Mouse (Mus musculus): ENCODE data around the gene Nipa1.

The Nipa1 gene

GRCm38 (mm10) chr7:56011018-56011333 lies 8.8 kb downstream of the Nipa1 start:
- in situ Hi-C loops (cut with MboI; ENCODE audit: unreplicated experiment in 2 of 2) = no loop called here

DNA sequence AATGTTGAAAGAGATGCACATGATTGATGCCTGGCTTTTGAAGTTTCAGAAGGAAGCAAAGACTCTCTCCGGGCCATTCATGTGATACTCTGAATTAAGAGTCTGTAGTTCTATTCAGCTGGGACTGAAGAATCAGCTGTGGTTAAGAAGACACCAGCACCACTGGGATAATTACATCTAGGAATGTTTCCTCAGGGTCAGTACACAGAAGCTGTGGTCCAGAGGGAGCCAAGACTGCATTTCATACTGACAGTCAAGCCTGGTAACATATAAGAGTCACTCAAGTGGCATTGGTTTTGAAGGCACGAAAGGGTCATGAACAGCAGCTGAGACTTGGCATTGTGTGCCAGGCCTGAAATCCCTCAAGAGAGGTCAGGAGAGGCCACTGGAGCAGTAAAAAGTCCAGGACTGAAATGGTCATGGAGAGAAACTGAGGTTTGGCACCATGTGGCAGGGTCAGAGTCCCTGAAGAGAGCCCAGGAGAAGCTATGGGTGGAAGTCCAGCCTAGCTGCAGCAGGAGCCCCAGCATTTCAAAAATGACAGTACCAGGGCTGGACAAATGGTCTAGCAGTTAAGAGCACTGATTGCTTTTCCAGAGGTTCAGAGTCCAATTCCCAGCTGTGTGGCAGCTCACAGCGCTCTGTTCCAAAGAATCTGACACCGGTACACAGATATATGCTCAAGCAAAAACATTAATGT lies 9.3 kb downstream of the Nipa1 start:
- in situ Hi-C loops (cut with MboI; ENCODE audit: unreplicated experiment in 2 of 2) = no loop called here

- in situ Hi-C loops (cut with MboI; ENCODE audit: unreplicated experiment in 2 of 2) = no loop called here
Measured at GRCm38 (mm10) chr7:55998997-55999396, 20.8 kb downstream of the Nipa1 start.

DNA sequence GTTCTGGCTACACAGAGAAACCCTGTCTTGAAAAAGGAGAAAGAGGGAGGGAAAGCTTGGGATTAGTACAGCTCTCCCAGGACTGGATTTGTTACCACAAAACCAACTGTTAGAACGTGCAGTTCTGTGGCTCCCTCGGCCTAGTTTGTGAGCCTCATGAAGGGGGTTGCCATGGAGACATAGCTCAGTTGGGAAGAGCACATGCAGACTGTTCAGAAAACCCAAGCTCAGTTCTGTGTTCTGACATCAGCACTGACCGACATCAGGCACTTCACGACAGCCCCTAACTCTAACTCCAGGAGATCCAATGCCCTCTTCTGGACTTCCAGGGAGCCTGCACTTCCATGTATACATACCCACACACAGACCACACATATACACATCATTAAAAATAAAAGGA lies 24.7 kb downstream of the Nipa1 start:
- in situ Hi-C loops (cut with MboI; ENCODE audit: unreplicated experiment in 2 of 2) = no loop called here

DNA sequence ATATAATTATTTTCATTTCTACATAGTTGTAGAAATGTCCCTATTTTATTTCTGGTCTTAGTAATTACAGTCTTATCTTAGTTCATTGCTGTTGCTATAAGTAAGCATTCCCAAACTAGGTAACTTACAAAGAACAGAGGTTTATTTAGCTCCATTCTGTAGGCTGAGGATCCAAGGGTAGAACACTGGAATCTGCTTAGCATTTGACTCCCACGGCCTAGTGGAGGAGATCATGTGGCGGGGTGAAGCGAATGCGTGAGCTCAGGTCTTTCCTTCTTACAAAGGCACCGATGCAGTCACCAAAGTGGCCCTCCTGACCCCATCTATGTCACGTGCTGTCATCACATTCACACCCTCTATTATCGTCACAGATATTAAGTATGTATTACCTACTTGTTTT lies 27.9 kb downstream of the Nipa1 start:
- in situ Hi-C loops (cut with MboI; ENCODE audit: unreplicated experiment in 2 of 2) = no loop called here

- in situ Hi-C loops (cut with MboI; ENCODE audit: unreplicated experiment in 2 of 2) = no loop called here
Measured at GRCm38 (mm10) chr7:55991129-55991528, 28.6 kb downstream of the Nipa1 start.

DNA sequence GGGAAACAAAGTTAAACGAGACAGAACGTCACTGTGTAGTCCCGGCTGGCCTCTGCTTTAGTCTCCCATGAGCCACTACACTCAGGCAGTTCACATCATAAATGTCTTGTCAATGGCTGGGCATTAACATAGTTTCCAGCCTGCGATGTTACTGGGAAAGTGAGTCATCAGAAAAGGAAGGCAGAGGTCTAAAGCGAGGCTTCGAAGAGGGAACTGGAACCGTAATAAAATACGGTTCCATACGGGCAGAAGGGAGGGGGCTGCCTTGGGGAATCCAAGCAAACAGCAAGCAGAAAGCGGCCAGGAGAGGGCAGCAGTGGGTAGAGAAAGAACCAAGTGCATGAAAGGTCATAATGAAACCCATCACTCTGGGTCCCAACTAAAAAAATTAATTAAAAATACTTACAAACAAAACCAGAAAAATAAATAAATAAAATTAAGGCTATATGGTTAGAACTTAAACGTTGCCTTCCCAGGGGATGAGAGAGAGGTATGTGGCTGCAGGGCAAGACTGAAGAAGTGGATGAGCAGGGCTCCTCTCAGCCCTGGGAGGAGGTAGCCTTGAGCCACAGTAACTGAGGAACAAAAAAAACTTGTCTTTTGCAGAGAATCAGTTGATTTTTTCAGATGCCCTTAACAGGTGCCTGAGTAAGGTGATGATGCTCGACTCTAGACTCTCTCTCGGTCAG lies 33.1 kb downstream of the Nipa1 start:
- in situ Hi-C loops (cut with MboI; ENCODE audit: unreplicated experiment in 2 of 2) = loop anchor here in 1 of 2 experiments (10.0 kb wide), 1 partner anchor 1548 kb away; no protein-coding TSS in a partner anchor

GRCm38 (mm10) chr7:55984754-55985153 lies 35.0 kb downstream of the Nipa1 start:
- in situ Hi-C loops (cut with MboI; ENCODE audit: unreplicated experiment in 2 of 2) = loop anchor here in 1 of 2 experiments (10.0 kb wide), 1 partner anchor 1550 kb away; no protein-coding TSS in a partner anchor

GRCm38 (mm10) chr7:55983107-55983506 lies 36.6 kb downstream of the Nipa1 start:
- in situ Hi-C loops (cut with MboI; ENCODE audit: unreplicated experiment in 2 of 2) = loop anchor here in 1 of 2 experiments (10.0 kb wide), 1 partner anchor 1552 kb away; no protein-coding TSS in a partner anchor

DNA sequence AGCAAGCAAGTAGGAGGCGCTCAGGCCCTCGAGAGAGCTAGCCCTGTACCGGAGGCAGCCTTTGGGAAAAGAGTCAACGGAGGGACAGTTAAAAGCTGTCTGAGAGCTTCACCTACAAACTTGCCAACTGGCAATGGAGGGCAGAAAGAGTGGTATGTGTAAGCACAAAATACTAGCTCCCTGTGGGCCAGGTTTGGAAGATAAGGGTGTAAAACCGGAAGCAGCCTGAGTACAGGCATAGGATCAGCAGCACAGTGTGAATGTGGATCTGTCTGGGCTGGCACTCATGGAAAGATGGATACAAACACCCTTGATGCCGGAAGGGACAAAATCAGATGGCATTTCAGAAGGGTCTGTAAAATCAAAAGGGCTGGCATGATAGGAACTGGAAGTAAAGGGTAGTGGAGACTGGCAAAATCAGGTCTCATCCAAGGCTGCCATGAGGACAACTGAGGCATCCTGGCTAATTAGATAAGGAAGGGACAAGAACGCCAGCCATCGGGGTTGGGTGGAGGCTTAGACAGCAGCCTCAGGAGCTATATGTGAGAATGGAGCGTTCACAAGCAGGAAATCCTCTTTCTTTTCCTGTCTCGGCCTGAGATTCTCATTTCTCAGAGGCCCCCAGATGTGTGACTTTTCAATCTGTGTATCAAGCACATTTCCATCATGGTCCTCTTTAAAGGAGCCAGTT lies 37.6 kb downstream of the Nipa1 start:
- in situ Hi-C loops (cut with MboI; ENCODE audit: unreplicated experiment in 2 of 2) = loop anchor here in 1 of 2 experiments (10.0 kb wide), 1 partner anchor 1553 kb away; no protein-coding TSS in a partner anchor

DNA sequence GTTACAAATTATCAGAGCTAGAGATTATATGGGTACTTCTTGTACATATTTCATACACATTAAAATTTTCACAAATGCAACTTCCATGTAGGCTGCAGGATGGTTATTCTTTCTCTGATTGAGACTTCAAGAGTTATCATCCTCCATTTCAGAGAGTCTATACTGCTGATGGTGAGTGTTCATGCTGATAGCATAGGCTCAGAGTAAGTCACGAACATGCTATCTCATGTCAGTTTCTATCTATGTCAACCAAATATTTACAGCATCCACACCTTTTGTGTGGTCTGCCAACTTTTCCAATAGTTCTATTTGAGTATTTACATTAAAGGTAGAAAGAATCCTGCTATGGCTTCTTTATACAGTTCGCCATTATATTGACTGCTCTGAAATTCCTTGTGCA lies 38.2 kb downstream of the Nipa1 start:
- in situ Hi-C loops (cut with MboI; ENCODE audit: unreplicated experiment in 2 of 2) = loop anchor here in 1 of 2 experiments (10.0 kb wide), 1 partner anchor 1553 kb away; no protein-coding TSS in a partner anchor

- in situ Hi-C loops (cut with MboI; ENCODE audit: unreplicated experiment in 2 of 2) = no loop called here
Measured at GRCm38 (mm10) chr7:55974429-55974828, 45.3 kb downstream of the Nipa1 start.

- in situ Hi-C loops (cut with MboI; ENCODE audit: unreplicated experiment in 2 of 2) = loop anchor here in 1 of 2 experiments (10.0 kb wide), 1 partner anchor 175 kb away; the partner anchor contains the start of gene Tubgcp5
Measured at GRCm38 (mm10) chr7:55969415-55969814, 50.3 kb downstream of the Nipa1 start.

- in situ Hi-C loops (cut with MboI; ENCODE audit: unreplicated experiment in 2 of 2) = loop anchor here in 1 of 2 experiments (10.0 kb wide), 1 partner anchor 174 kb away; the partner anchor contains the start of gene Tubgcp5
Measured at GRCm38 (mm10) chr7:55968258-55968901, 51.4 kb downstream of the Nipa1 start.

DNA sequence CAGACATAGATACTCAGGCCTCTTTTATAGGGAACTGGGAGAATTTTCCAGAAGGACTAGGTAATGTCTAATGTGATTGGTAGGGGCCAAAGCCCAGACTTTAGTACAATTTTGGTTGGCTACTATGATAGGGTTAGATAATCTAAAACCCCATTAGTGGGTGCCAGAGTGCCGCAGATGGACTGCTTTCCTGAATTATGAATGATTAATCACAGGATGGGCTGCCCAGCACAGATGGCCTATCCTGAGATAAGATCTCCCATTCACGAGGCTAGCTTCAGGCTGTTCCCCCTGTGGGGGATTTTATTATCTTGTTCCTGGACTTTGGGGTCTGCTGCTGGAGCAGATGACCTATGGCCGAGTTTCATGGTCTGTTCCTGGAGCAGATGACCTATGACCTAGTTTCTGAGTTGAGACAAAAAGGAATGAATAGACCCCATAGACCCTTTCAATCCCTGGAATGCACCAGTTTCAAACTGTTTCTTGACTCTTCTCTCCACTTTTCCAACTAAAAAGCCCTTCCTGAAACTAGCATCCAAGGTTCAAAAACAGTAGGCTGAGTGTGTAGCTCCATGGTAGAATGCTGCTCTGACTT lies 52.8 kb downstream of the Nipa1 start:
- in situ Hi-C loops (cut with MboI; ENCODE audit: unreplicated experiment in 2 of 2) = loop anchor here in 1 of 2 experiments (10.0 kb wide), 1 partner anchor 172 kb away; the partner anchor contains the start of gene Tubgcp5

DNA sequence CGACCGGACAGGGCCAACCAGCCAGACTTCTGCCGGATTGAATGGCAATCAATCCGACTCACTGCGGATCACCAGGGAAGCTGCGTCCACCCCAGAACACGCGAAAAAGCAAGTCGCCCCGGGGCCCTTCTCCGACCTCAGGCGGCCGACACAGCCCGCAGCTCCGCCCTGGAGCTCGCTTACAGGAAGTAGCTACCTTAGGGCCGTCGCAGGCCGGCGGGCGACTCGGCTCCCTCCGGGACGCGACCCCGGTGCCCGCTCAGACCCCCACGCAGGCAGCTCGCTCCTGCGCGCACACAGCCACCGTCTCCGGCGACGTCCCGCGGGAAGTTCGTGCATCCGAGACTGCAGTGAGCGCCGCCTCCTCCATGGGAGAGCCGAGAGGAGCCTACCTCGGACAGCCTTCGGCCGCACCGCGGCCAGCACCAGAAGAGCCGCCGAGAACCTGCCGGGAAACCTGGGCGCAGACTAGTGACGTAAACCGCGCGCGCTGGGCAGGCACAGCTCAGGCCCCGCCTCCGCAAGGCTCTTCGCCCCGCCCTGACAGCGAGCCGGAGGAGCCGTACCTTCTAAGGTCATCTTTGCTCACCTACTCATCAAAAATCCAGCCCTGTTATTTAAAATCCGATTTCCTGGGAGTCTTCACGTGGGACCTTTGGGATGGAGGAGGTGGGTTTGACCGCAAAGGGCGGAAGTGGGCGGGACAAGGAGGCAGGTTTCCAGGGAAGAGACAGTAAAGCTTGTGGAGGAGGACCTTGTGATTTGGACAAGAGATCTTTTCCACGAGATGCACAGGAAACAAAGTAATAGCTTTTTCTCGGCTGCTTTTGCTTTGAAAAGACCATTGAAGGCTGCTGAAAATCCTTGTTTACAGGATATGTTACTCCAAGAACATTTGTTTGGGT lies 57.5 kb downstream of the Nipa1 start, which contains the start of gene Nipa2:
TSS of gene Nipa2 (minus strand) at position 473 of the 905 bp plus-strand sequence.
- in situ Hi-C loops (cut with MboI; ENCODE audit: unreplicated experiment in 2 of 2) = loop anchor here (5.0 to 10.0 kb wide), 3 partner anchors 85 to 167 kb away; partner anchors contain the start of genes Herc2 (in 1 of the 2) and Tubgcp5 (in 1 of the 2)

- in situ Hi-C loops (cut with MboI; ENCODE audit: unreplicated experiment in 2 of 2) = loop anchor here (5.0 to 10.0 kb wide), 3 partner anchors 87 to 166 kb away; partner anchors contain the start of genes Herc2 (in 1 of the 2) and Tubgcp5 (in 1 of the 2)
Measured at GRCm38 (mm10) chr7:55960506-55960905, 59.2 kb downstream of the Nipa1 start.

DNA sequence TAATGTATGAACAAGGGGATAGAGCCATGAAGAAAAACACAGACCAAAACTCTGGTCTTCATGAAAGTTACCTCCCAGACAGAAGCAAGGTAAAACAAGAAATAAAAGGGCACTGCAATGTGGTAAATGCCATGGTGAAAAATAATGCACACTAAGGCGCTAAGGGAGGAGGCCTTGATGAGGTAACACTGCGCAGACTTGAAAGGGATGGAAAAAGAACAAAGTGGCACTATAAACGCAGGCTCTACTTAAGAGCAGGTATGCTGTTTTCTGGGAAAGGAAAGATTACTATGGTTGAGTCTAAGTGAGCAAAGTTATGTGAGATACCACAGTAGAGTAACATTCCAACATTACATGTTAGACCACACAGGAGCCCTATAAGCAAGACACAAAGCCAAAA lies 60.0 kb downstream of the Nipa1 start:
- in situ Hi-C loops (cut with MboI; ENCODE audit: unreplicated experiment in 2 of 2) = loop anchor here (5.0 to 10.0 kb wide), 3 partner anchors 88 to 165 kb away; partner anchors contain the start of genes Herc2 (in 1 of the 2) and Tubgcp5 (in 1 of the 2)

GRCm38 (mm10) chr7:55957916-55958315 lies 61.8 kb downstream of the Nipa1 start:
- in situ Hi-C loops (cut with MboI; ENCODE audit: unreplicated experiment in 2 of 2) = no loop called here
